Comparison of ENCODE assay signal across 10 mouse cellular contexts in the genomic region with DNA sequence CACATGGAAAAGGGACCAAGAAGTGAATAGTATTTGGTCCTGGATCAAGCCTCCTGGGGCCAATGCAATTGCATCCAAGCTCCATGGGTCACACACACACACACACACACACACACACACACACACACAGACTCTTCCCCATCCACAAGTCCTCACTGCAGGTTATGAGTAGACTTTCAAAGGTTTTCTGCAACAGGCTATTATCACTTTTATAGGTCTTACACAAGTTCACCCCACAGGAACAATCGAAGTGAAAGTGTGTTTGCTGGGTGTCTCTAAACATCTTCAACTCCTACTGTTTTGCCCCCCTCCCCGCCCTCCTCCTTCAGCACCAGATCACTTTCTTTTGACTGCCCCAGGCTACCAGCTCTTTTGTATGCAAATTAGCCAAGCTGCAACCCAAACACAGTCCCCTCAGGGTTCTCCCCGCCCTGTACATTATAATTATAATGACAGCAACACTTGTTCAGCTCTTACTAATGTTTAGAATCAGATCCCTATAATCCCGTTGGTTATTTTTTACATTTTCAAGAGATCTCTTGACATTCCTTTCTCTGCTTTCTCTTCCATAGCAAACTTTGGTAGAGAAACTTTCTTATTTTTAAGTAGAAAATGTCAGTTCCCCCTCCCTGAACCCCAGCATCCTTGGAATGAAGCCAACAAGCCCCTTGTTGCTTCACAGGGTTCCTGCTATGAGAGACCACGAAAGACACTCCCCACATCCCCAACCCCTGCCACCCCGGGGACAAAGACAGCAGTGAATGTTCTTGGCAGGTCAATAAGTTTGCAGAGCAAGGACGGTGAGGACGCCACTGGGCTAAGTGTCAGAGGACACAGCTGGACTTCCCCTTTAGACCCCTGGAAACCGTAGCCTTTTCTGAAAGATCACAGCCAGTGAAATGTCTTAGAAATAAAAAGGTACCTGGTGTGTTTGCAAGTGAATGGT. TPM values are rescaled to one million over a fixed set of nuclear protein-coding genes. Genes with fewer than 3 reads are reported as not detected.
A peak's percentile ranks its signal among the peaks of the same experiment; 100 is the strongest.
DNase-seq lines count a peak whose midpoint lies in the region; ATAC-seq and TF ChIP-seq lines count a peak whose summit lies in the region.
"Had no signal": no experiment of that assay in that cellular context is flagged by ENCODE, and none has a peak within 500 bp of the region (broad histone marks: within the 10 kb centered on the region; RNA-seq: fewer than 3 reads in every experiment).

No protein-coding gene starts in this region.

- H3K9me3 ChIP-seq in heart, embryonic 13.5 days, result no peaks in the 10 kb centered on the region
- no peaks in the 10 kb centered on the region for H3K9me3 ChIP-seq in heart, postnatal 0 days (replicated peaks; ENCODE audit: control insufficient read depth, low read length)
- H3K9me3 ChIP-seq in midbrain, embryonic 10.5 days (replicated peaks), result no peaks in the 10 kb centered on the region

- H3K27me3 ChIP-seq in heart, embryonic 13.5 days (replicated peaks), result no peaks in the 10 kb centered on the region
- H3K27me3 ChIP-seq in heart, postnatal 0 days (ENCODE audit: control insufficient read depth, insufficient read depth, low read length), result no peaks in the 10 kb centered on the region
- peaks cover 6% of the 10 kb centered on the region; the same call in 1 of the 2 replicates for H3K27me3 ChIP-seq in midbrain, embryonic 10.5 days (ENCODE audit: low read depth, poor library complexity, severe bottlenecking)

- peaks cover 14% of the 10 kb centered on the region for H3K36me3 ChIP-seq in heart, embryonic 13.5 days
- no peaks in the 10 kb centered on the region for H3K36me3 ChIP-seq in heart, postnatal 0 days (replicated peaks; ENCODE audit: control insufficient read depth, insufficient read depth, low read length)
- no peaks in the 10 kb centered on the region for H3K36me3 ChIP-seq in midbrain, embryonic 10.5 days

- H3K4me2 ChIP-seq in heart, embryonic 13.5 days, result peak overlapping the region; percentile 68
- H3K4me2 ChIP-seq in heart, postnatal 0 days (ENCODE audit: low read depth, low read length), result peak overlapping the region; percentile 56

- H3K27ac ChIP-seq in heart, embryonic 13.5 days (replicated peaks), result peak overlapping the region; percentile 61
- H3K27ac ChIP-seq in heart, postnatal 0 days (ENCODE audit: low read depth), result peak overlapping the region; percentile 41
- 0 out of 2 replicates have a peak overlapping the region, but pooled peaks have one; percentile 57 for H3K27ac ChIP-seq in midbrain, embryonic 10.5 days (replicated peaks)
- H3K27ac ChIP-seq: macrophage had no signal

- DNase-seq in heart, adult 8-10 months (ENCODE audit: low spot score), result no peak
- peak; percentile 61 for DNase-seq in NIH3T3 (ENCODE audit: low read depth)
- no peak for DNase-seq in heart, postnatal 0 days (ENCODE audit: low spot score)
- peak; percentile 16 for DNase-seq in midbrain, embryonic 10.5 days (ENCODE audit: low spot score)
- DNase-seq in frontal cortex, postnatal 36 days (ENCODE audit: low spot score in 2 of 2), result no peak
- no peak for DNase-seq in urinary bladder, postnatal 36 days (ENCODE audit: low spot score in 2 of 2)
- no peak for DNase-seq in urinary bladder, postnatal 10 days (ENCODE audit: low spot score)

- peak overlapping the region; percentile 78 for H3K9ac ChIP-seq in heart, embryonic 13.5 days
- peak overlapping the region; percentile 33 for H3K9ac ChIP-seq in heart, postnatal 0 days (replicated peaks; ENCODE audit: low read depth, low read length)

- H3K4me3 ChIP-seq in heart, embryonic 13.5 days, result peak overlapping the region; percentile 54
- H3K4me3 ChIP-seq in heart, postnatal 0 days (ENCODE audit: low read depth, low read length), result peak overlapping the region; percentile 42
- H3K4me3 ChIP-seq in midbrain, embryonic 10.5 days, result peak overlapping the region; percentile 42

- WGBS in heart, embryonic 13.5 days, result 11% methylated on average over 9 of the region's 9 CpGs
- WGBS in heart, postnatal 0 days, result 15% methylated on average over 9 of the region's 9 CpGs
- 4% methylated on average over 9 of the region's 9 CpGs for WGBS in midbrain, embryonic 10.5 days

- peaks cover 44% of the 10 kb centered on the region for H3K4me1 ChIP-seq in heart, embryonic 13.5 days
- peaks cover 17% of the 10 kb centered on the region for H3K4me1 ChIP-seq in heart, postnatal 0 days (ENCODE audit: control insufficient read depth, insufficient read depth)
- H3K4me1 ChIP-seq in midbrain, embryonic 10.5 days, result peaks cover 17% of the 10 kb centered on the region

- TF ChIP-seq EP300 in heart, postnatal 0 days (IDR thresholded peaks at IDR 0.05; ENCODE audit: low read depth), result no peak

- no peak for ATAC-seq in heart, embryonic 13.5 days (ENCODE audit: extremely low read depth, insufficient number of reproducible peaks, low FRiP score, low TSS enrichment)
- ATAC-seq in heart, postnatal 0 days (ENCODE audit: insufficient read depth, low read depth), result peak; percentile 18; the same call in 1 of the 2 replicates
- ATAC-seq: Patski had no signal

- no peak for TF ChIP-seq CTCF in heart, postnatal 0 days (IDR thresholded peaks at IDR 0.05; ENCODE audit: low read depth)

RNA-seq across cellular contexts. Expression of gene Thbs2, which starts 0.7 kb away (rescaled TPM):
- 19.1 and 22.9 TPM in 2 replicates for polyA plus RNA-seq in heart, embryonic 13.5 days (2015; fragmentation: Nextera tagmentation; extraction: Ambion mirVana)
- 10 to 100 TPM; 11.8 to 17.1 (median 14.4) TPM for total RNA-seq in heart, adult 8-10 months (2022)
- total RNA-seq in heart, postnatal 0 days (2014; rRNA removed; ENCODE audit: low replicate concordance), result 39.5 and 49.7 TPM in 2 replicates
- polyA plus RNA-seq in heart, postnatal 0 days (2015; fragmentation: Nextera tagmentation; extraction: Ambion mirVana), result 17.8 and 17.9 TPM in 2 replicates
- polyA plus RNA-seq in midbrain, embryonic 10.5 days (2016; fragmentation: Nextera tagmentation; extraction: Ambion mirVana), result 2.0 and 6.4 TPM in 2 replicates
- polyA plus RNA-seq: macrophage had no signal

Comparison
In these comparisons a context has a peak if more than half of its experiments do, and no peak if none do; other contexts are left out.
1. DNase-seq: peak in NIH3T3 (single experiment) and midbrain, embryonic 10.5 days (single experiment); none in heart, adult 8-10 months (single experiment), heart, postnatal 0 days (single experiment), frontal cortex, postnatal 36 days (0 of 2), urinary bladder, postnatal 36 days (0 of 2) and urinary bladder, postnatal 10 days (single experiment).
2. Peak in every context shown above with its lines, with median percentiles within 50 percentile points of each other: H3K27ac ChIP-seq and H3K4me3 ChIP-seq.